Mouse (Mus musculus): Measurements from ENCODE around the gene Syvn1. TPM values are rescaled to one million over a fixed set of nuclear protein-coding genes. Genes with fewer than 3 reads are reported as not detected.

Syvn1 gene
- total and polyA plus RNA-seq, 2 experiments from 2014 or later: 29.8 to 34.1 TPM

DNA sequence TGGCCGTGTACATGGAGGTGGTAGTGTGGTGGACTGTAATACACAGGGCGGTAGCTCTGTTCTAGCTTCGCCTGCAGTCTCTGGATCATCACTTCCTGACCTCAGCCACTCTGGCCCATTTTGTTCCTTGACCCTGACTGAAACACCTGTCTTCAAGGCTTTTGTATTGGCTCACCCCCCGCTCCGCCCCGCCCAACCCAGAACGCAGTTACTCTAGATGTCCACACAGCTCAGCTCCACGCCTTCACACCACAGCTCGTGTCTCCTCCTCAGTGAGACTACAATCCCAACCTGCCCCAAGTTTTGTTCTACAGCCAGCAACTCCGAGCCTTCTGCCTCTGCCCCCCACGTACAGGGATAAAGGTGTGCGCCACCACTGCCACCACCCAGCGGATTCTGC, 42.5 kb downstream of the Syvn1 start:
- peaks cover 3% of the 10 kb centered on the region for H3K4me1 ChIP-seq (ENCODE audit: insufficient read depth, low read length)
- ATAC-seq (no peak), DNase-seq (ENCODE audit: low spot score) (no peak)
- H3K4me2 ChIP-seq (ENCODE audit: low read depth, low read length): no peak overlapping the region
- 94% methylated on average over 13 of the region's 13 CpGs for WGBS
- no peak overlapping the region for H3K9ac ChIP-seq (replicated peaks; ENCODE audit: low read length)
- H3K36me3 ChIP-seq (ENCODE audit: insufficient read depth, low read length): no peaks in the 10 kb centered on the region
- H3K27me3 ChIP-seq (ENCODE audit: insufficient read depth, low read length): no peaks in the 10 kb centered on the region
- no peak overlapping the region for H3K27ac ChIP-seq
- H3K9me3 ChIP-seq (ENCODE audit: low read length): no peaks in the 10 kb centered on the region
- no peak for TF ChIP-seq CTCF (IDR thresholded peaks at IDR 0.05; ENCODE audit: low read depth)
- H3K4me3 ChIP-seq (ENCODE audit: low read length): no peak overlapping the region

DNA sequence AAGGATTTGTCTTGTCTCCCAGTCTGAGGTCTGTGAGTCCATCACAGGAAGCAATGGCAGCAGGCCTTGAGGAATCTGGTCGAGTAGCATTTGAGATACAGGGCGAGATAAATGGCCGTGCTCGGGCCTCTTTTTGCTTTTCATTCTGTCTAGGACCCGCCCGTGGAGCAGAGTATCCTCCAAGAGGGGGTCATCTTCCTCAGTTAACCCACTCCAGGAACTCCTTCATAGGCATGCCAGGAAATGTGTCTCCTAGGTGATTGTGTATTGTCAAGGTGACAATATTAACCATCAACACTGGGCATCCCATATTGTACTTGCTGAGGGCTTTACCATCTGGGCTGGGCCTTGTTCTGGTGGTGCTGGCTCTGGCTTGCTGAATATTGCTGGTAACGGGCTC, 47.7 kb downstream of the Syvn1 start, which contains the start of gene AC131692.1:
Gene AC131692.1, plus strand, starts transcription at position 301 of the 400 bp plus-strand sequence.
- no peak for TF ChIP-seq CTCF (IDR thresholded peaks at IDR 0.05; ENCODE audit: low read depth)
- WGBS: 90% methylated on average over 7 of the region's 7 CpGs
- DNase-seq (ENCODE audit: low spot score) (no peak), ATAC-seq (no peak)
- no peaks in the 10 kb centered on the region for H3K27me3 ChIP-seq (ENCODE audit: insufficient read depth, low read length)
- H3K27ac ChIP-seq: no peak within 1 kb of the TSS
- H3K9ac ChIP-seq (replicated peaks; ENCODE audit: low read length): no peak within 1 kb of the TSS
- no peak within 1 kb of the TSS for H3K4me3 ChIP-seq (ENCODE audit: low read length)
- H3K4me2 ChIP-seq (ENCODE audit: low read depth, low read length): no peak within 1 kb of the TSS
- no peaks in the 10 kb centered on the region for H3K9me3 ChIP-seq (ENCODE audit: low read length)
- H3K36me3 ChIP-seq (ENCODE audit: insufficient read depth, low read length): no peaks in the 10 kb centered on the region
- no peaks in the 10 kb centered on the region for H3K4me1 ChIP-seq (ENCODE audit: insufficient read depth, low read length)

DNA sequence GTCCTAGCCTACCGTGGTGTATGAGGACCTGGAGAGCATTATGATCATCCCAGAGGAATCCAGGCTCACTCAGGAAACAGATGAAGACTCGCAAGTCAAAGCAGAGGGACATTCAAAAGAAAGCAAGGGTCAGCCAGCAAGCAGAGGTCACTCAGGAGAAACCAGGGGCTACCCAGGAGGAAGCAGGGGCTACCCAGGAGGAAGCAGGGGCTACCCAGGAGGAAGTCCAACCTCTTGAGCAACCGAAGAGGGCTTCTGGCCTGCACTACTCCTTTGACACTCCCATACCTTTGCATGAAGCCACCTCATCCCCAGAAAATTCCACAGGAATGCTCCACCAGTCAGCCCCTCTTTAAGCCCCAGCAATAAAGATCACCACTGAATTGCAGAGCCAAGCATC, 51.5 kb downstream of the Syvn1 start:
- H3K27ac ChIP-seq: no peak overlapping the region
- H3K27me3 ChIP-seq (ENCODE audit: insufficient read depth, low read length): no peaks in the 10 kb centered on the region
- H3K4me2 ChIP-seq (ENCODE audit: low read depth, low read length): no peak overlapping the region
- H3K4me3 ChIP-seq (ENCODE audit: low read length): no peak overlapping the region
- ATAC-seq: no peak
- H3K36me3 ChIP-seq (ENCODE audit: insufficient read depth, low read length): no peaks in the 10 kb centered on the region
- WGBS: 93% methylated on average over 3 of the region's 3 CpGs
- TF ChIP-seq CTCF (IDR thresholded peaks at IDR 0.05; ENCODE audit: low read depth): no peak
- no peaks in the 10 kb centered on the region for H3K9me3 ChIP-seq (ENCODE audit: low read length)
- no peaks in the 10 kb centered on the region for H3K4me1 ChIP-seq (ENCODE audit: insufficient read depth, low read length)
- no peak for DNase-seq (ENCODE audit: low spot score)
- no peak overlapping the region for H3K9ac ChIP-seq (replicated peaks; ENCODE audit: low read length)

DNA sequence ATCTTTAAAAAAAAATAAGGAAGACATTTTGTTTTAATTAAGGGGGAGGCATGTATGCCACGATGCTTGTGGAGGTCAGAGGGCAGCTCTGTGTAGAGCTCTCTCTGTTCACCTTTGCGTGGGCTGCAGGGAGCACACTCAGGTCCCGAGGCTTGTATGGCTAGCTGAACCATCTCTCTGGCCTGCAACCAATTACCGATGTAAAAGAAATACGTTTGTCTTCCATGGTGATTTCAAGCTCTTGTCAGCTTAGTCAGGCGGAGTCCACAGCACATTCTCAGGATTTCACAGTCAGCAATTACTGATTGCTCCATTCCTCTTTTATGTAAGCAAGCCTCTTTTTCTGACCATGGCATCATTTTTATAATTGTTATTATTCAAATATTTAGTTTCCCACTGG, 54.8 kb downstream of the Syvn1 start:
- no peak overlapping the region for H3K4me2 ChIP-seq (ENCODE audit: low read depth, low read length)
- H3K4me1 ChIP-seq (ENCODE audit: insufficient read depth, low read length): no peaks in the 10 kb centered on the region
- TF ChIP-seq CTCF (IDR thresholded peaks at IDR 0.05; ENCODE audit: low read depth): no peak
- WGBS: 66% methylated on average over 6 of the region's 6 CpGs
- no peak overlapping the region for H3K9ac ChIP-seq (replicated peaks; ENCODE audit: low read length)
- DNase-seq (ENCODE audit: low spot score) (no peak), ATAC-seq (no peak)
- no peaks in the 10 kb centered on the region for H3K27me3 ChIP-seq (ENCODE audit: insufficient read depth, low read length)
- H3K4me3 ChIP-seq (ENCODE audit: low read length): no peak overlapping the region
- no peaks in the 10 kb centered on the region for H3K9me3 ChIP-seq (ENCODE audit: low read length)
- no peak overlapping the region for H3K27ac ChIP-seq
- no peaks in the 10 kb centered on the region for H3K36me3 ChIP-seq (ENCODE audit: insufficient read depth, low read length)

GRCm38 (mm10) chr19:6102169-6102853, 55.9 kb downstream of the Syvn1 start:
- Histone ChIP-seq H3K27ac (no peak overlapping the region), H3K4me3 (ENCODE audit: low read length) (no peak overlapping the region), H3K36me3 (ENCODE audit: insufficient read depth, low read length) (no peaks in the 10 kb centered on the region), H3K9me3 (ENCODE audit: low read length) (no peaks in the 10 kb centered on the region), H3K9ac (replicated peaks; ENCODE audit: low read length) (no peak overlapping the region), H3K4me1 (ENCODE audit: insufficient read depth, low read length) (no peaks in the 10 kb centered on the region), H3K27me3 (ENCODE audit: insufficient read depth, low read length) (no peaks in the 10 kb centered on the region), H3K4me2 (ENCODE audit: low read depth, low read length) (no peak overlapping the region)
- DNase-seq (ENCODE audit: low spot score) (no peak), ATAC-seq (no peak)
- 75% methylated on average over 6 of the region's 6 CpGs for WGBS
- TF ChIP-seq CTCF (IDR thresholded peaks at IDR 0.05; ENCODE audit: low read depth): no peak

Small RNA genes lying within 50 kb of the gene (microRNA-seq; reads per million reads assigned to microRNA genes)
- gene Mir6988: 1.2 to 2.5 reads per million in 2 experiments

Other genes starting within 250 kb of the Syvn1 start
- gene Frmd8, start 171.3 kb upstream of the Syvn1 start, total RNA-seq (2014; rRNA removed): 19.8 and 43.2 TPM in 2 replicates
- 12.5 and 13.7 TPM in 2 replicates for gene Frmd8, start 171.3 kb upstream of the Syvn1 start, polyA plus RNA-seq (2015; fragmentation: Nextera tagmentation; extraction: Ambion mirVana)
- 2.1 and 6.0 TPM in 2 replicates for gene Slc25a45, start 168.8 kb upstream of the Syvn1 start, total RNA-seq (2014; rRNA removed)
- 1.8 and 2.8 TPM in 2 replicates for gene Slc25a45, start 168.8 kb upstream of the Syvn1 start, polyA plus RNA-seq (2015; fragmentation: Nextera tagmentation; extraction: Ambion mirVana)
- 7.5 and 10.1 TPM in 2 replicates for gene Tigd3, start 152.4 kb upstream of the Syvn1 start, total RNA-seq (2014; rRNA removed)
- gene Tigd3, start 152.4 kb upstream of the Syvn1 start, polyA plus RNA-seq (2015; fragmentation: Nextera tagmentation; extraction: Ambion mirVana): 7.1 and 7.5 TPM in 2 replicates
- 61.7 and 77.4 TPM in 2 replicates for gene Dpf2, start 133.6 kb upstream of the Syvn1 start, total RNA-seq (2014; rRNA removed)
- 69.5 and 70.2 TPM in 2 replicates for gene Dpf2, start 133.6 kb upstream of the Syvn1 start, polyA plus RNA-seq (2015; fragmentation: Nextera tagmentation; extraction: Ambion mirVana)
- gene Cdc42ep2, start 121.8 kb upstream of the Syvn1 start, total RNA-seq (2014; rRNA removed): 22.0 and 28.0 TPM in 2 replicates
- gene Cdc42ep2, start 121.8 kb upstream of the Syvn1 start, polyA plus RNA-seq (2015; fragmentation: Nextera tagmentation; extraction: Ambion mirVana): 17.4 and 18.0 TPM in 2 replicates
- gene Pola2, start 82.4 kb upstream of the Syvn1 start, total RNA-seq (2014; rRNA removed): 23.4 and 28.9 TPM in 2 replicates
- 19.5 and 21.5 TPM in 2 replicates for gene Pola2, start 82.4 kb upstream of the Syvn1 start, polyA plus RNA-seq (2015; fragmentation: Nextera tagmentation; extraction: Ambion mirVana)
- gene Slc22a20, start 60.4 kb upstream of the Syvn1 start, total RNA-seq (2014; rRNA removed): not detected in 2 replicates
- gene Slc22a20, start 60.4 kb upstream of the Syvn1 start, polyA plus RNA-seq (2015; fragmentation: Nextera tagmentation; extraction: Ambion mirVana): not detected in 2 replicates
- gene Capn1, start 30.7 kb upstream of the Syvn1 start, total RNA-seq (2014; rRNA removed): 13.6 and 15.7 TPM in 2 replicates
- gene Capn1, start 30.7 kb upstream of the Syvn1 start, polyA plus RNA-seq (2015; fragmentation: Nextera tagmentation; extraction: Ambion mirVana): 4.6 and 4.8 TPM in 2 replicates
- 34.4 and 36.2 TPM in 2 replicates for gene Mrpl49, start 11.2 kb downstream of the Syvn1 start, total RNA-seq (2014; rRNA removed)
- 52.4 and 54.9 TPM in 2 replicates for gene Mrpl49, start 11.2 kb downstream of the Syvn1 start, polyA plus RNA-seq (2015; fragmentation: Nextera tagmentation; extraction: Ambion mirVana)
- 558 and 787 TPM in 2 replicates for gene Fau, start 11.3 kb downstream of the Syvn1 start, total RNA-seq (2014; rRNA removed)
- 668 TPM in 2 replicates for gene Fau, start 11.3 kb downstream of the Syvn1 start, polyA plus RNA-seq (2015; fragmentation: Nextera tagmentation; extraction: Ambion mirVana)
- gene Znhit2, start 14.6 kb downstream of the Syvn1 start, total RNA-seq (2014; rRNA removed): 76.0 and 97.3 TPM in 2 replicates
- gene Znhit2, start 14.6 kb downstream of the Syvn1 start, polyA plus RNA-seq (2015; fragmentation: Nextera tagmentation; extraction: Ambion mirVana): 43.2 and 46.3 TPM in 2 replicates
- 122 and 123 TPM in 2 replicates for gene Tm7sf2, start 21.8 kb downstream of the Syvn1 start, total RNA-seq (2014; rRNA removed)
- gene Tm7sf2, start 21.8 kb downstream of the Syvn1 start, polyA plus RNA-seq (2015; fragmentation: Nextera tagmentation; extraction: Ambion mirVana): 57.7 and 64.2 TPM in 2 replicates
- gene Vps51, start 30.7 kb downstream of the Syvn1 start, total RNA-seq (2014; rRNA removed): 100.0 and 102 TPM in 2 replicates
- 91.2 and 92.2 TPM in 2 replicates for gene Vps51, start 30.7 kb downstream of the Syvn1 start, polyA plus RNA-seq (2015; fragmentation: Nextera tagmentation; extraction: Ambion mirVana)
- gene Tmem262, start 33.5 kb downstream of the Syvn1 start, total RNA-seq (2014; rRNA removed): not detected in 2 replicates
- gene Tmem262, start 33.5 kb downstream of the Syvn1 start, polyA plus RNA-seq (2015; fragmentation: Nextera tagmentation; extraction: Ambion mirVana): not detected in 2 replicates
- gene Gm28374, start 35.7 kb downstream of the Syvn1 start, total RNA-seq (2014; rRNA removed): 0.37 and 0.86 TPM in 2 replicates
- gene Gm28374, start 35.7 kb downstream of the Syvn1 start, polyA plus RNA-seq (2015; fragmentation: Nextera tagmentation; extraction: Ambion mirVana): 0.24 and 1.1 TPM in 2 replicates
- 76.9 and 88.2 TPM in 2 replicates for gene Zfpl1, start 38.4 kb downstream of the Syvn1 start, total RNA-seq (2014; rRNA removed)
- gene Zfpl1, start 38.4 kb downstream of the Syvn1 start, polyA plus RNA-seq (2015; fragmentation: Nextera tagmentation; extraction: Ambion mirVana): 83.9 and 88.2 TPM in 2 replicates
- 6.3 and 7.4 TPM in 2 replicates for gene Cdca5, start 38.4 kb downstream of the Syvn1 start, total RNA-seq (2014; rRNA removed)
- 6.1 and 7.4 TPM in 2 replicates for gene Cdca5, start 38.4 kb downstream of the Syvn1 start, polyA plus RNA-seq (2015; fragmentation: Nextera tagmentation; extraction: Ambion mirVana)
- gene AC131692.1, start 47.8 kb downstream of the Syvn1 start, total RNA-seq (2014; rRNA removed): not detected in 2 replicates
- gene AC131692.1, start 47.8 kb downstream of the Syvn1 start, polyA plus RNA-seq (2015; fragmentation: Nextera tagmentation; extraction: Ambion mirVana): not detected in 2 replicates
- gene Naaladl1, start 59.2 kb downstream of the Syvn1 start, total RNA-seq (2014; rRNA removed): 0.40 and 0.89 TPM in 2 replicates
- gene Naaladl1, start 59.2 kb downstream of the Syvn1 start, polyA plus RNA-seq (2015; fragmentation: Nextera tagmentation; extraction: Ambion mirVana): 0.36 and 0.43 TPM in 2 replicates
- gene Sac3d1, start 72.1 kb downstream of the Syvn1 start, total RNA-seq (2014; rRNA removed): 91.0 and 91.5 TPM in 2 replicates
- 50.5 and 51.9 TPM in 2 replicates for gene Sac3d1, start 72.1 kb downstream of the Syvn1 start, polyA plus RNA-seq (2015; fragmentation: Nextera tagmentation; extraction: Ambion mirVana)
- 71.4 and 84.4 TPM in 2 replicates for gene Snx15, start 81.7 kb downstream of the Syvn1 start, total RNA-seq (2014; rRNA removed)
- 60.9 and 62.7 TPM in 2 replicates for gene Snx15, start 81.7 kb downstream of the Syvn1 start, polyA plus RNA-seq (2015; fragmentation: Nextera tagmentation; extraction: Ambion mirVana)
- not detected in 2 replicates for gene Batf2, start 94.4 kb downstream of the Syvn1 start, total RNA-seq (2014; rRNA removed)
- gene Batf2, start 94.4 kb downstream of the Syvn1 start, polyA plus RNA-seq (2015; fragmentation: Nextera tagmentation; extraction: Ambion mirVana): 0.21 and 0.23 TPM in 2 replicates
- 112 and 123 TPM in 2 replicates for gene Arl2, start 95.0 kb downstream of the Syvn1 start, total RNA-seq (2014; rRNA removed)
- 151 and 155 TPM in 2 replicates for gene Arl2, start 95.0 kb downstream of the Syvn1 start, polyA plus RNA-seq (2015; fragmentation: Nextera tagmentation; extraction: Ambion mirVana)
- not detected in 2 replicates for gene Majin, start 137.8 kb downstream of the Syvn1 start, total RNA-seq (2014; rRNA removed)
- gene Majin, start 137.8 kb downstream of the Syvn1 start, polyA plus RNA-seq (2015; fragmentation: Nextera tagmentation; extraction: Ambion mirVana): 0.24 TPM in 1 of 2 replicates, not detected in the other
- not detected in 2 replicates for gene Gpha2, start 179.8 kb downstream of the Syvn1 start, total RNA-seq (2014; rRNA removed)
- gene Gpha2, start 179.8 kb downstream of the Syvn1 start, polyA plus RNA-seq (2015; fragmentation: Nextera tagmentation; extraction: Ambion mirVana): 0.39 and 0.60 TPM in 2 replicates
- 272 and 321 TPM in 2 replicates for gene Ppp2r5b, start 189.3 kb downstream of the Syvn1 start, total RNA-seq (2014; rRNA removed)
- gene Ppp2r5b, start 189.3 kb downstream of the Syvn1 start, polyA plus RNA-seq (2015; fragmentation: Nextera tagmentation; extraction: Ambion mirVana): 149 and 160 TPM in 2 replicates
- gene Atg2a, start 195.1 kb downstream of the Syvn1 start, total RNA-seq (2014; rRNA removed): 38.7 and 43.4 TPM in 2 replicates
- gene Atg2a, start 195.1 kb downstream of the Syvn1 start, polyA plus RNA-seq (2015; fragmentation: Nextera tagmentation; extraction: Ambion mirVana): 7.6 and 8.9 TPM in 2 replicates
- 127 and 135 TPM in 2 replicates for gene Ehd1, start 230.1 kb downstream of the Syvn1 start, total RNA-seq (2014; rRNA removed)
- gene Ehd1, start 230.1 kb downstream of the Syvn1 start, polyA plus RNA-seq (2015; fragmentation: Nextera tagmentation; extraction: Ambion mirVana): 76.5 and 77.5 TPM in 2 replicates